18 mouse cellular contexts compared by ENCODE assay signal in genomic region chr4:137629354-137629753, GRCm38 (mm10). TPM values are rescaled to one million over a fixed set of nuclear protein-coding genes. Genes with fewer than 3 reads are reported as not detected.
DNase-seq lines count a peak whose midpoint lies in the region; ATAC-seq lines count a peak whose summit lies in the region.
"Had no signal": no experiment of that assay in that cellular context is flagged by ENCODE, and none has a peak within 500 bp of the region (broad histone marks: within the 10 kb centered on the region; RNA-seq: fewer than 3 reads in every experiment).

No protein-coding gene starts in this region.

- H3K36me3 ChIP-seq in heart, embryonic 11.5 days (ENCODE audit: control insufficient read depth, insufficient read depth, low read length) = peaks cover 26% of the 10 kb centered on the region
- H3K36me3 ChIP-seq in midbrain, embryonic 13.5 days = peaks cover 81% of the 10 kb centered on the region

- ATAC-seq in heart, embryonic 11.5 days (replicated peaks; ENCODE audit: insufficient number of reproducible peaks, low FRiP score, low TSS enrichment) = no peak
- no peak for ATAC-seq in midbrain, embryonic 13.5 days
- ATAC-seq: midbrain, embryonic 16.5 days had no signal

- peak; percentile 16 for DNase-seq in heart, postnatal 4 days
- peak; percentile 62 for DNase-seq in testis, postnatal 10 days (ENCODE audit: low spot score)
- no peak for DNase-seq in testis, postnatal 14 days (ENCODE audit: low spot score)
- peak; percentile 72 for DNase-seq in adrenal gland, adult 2 months
- DNase-seq in ovary, postnatal 36 days (ENCODE audit: low spot score) = peak; percentile 36
- DNase-seq: cerebellum, adult 9-10 months; layer of hippocampus, postnatal 36 days; thymus, adult 2 months had no signal

- H3K9me3 ChIP-seq in heart, embryonic 11.5 days (replicated peaks; ENCODE audit: control insufficient read depth, low read length) = no peaks in the 10 kb centered on the region
- H3K9me3 ChIP-seq in midbrain, embryonic 13.5 days = no peaks in the 10 kb centered on the region
- H3K9me3 ChIP-seq: limb, embryonic 12.5 days; liver, embryonic 15.5 days; neural tube, embryonic 13.5 days had no signal

- H3K4me1 ChIP-seq in heart, embryonic 11.5 days (ENCODE audit: control insufficient read depth, insufficient read depth, low read length) = 0 out of 2 replicates have a peak, but pooled peaks cover 2% of the 10 kb centered on the region
- H3K4me1 ChIP-seq in midbrain, embryonic 13.5 days (replicated peaks) = no peaks in the 10 kb centered on the region
- H3K4me1 ChIP-seq: limb, embryonic 12.5 days; liver, embryonic 15.5 days; neural tube, embryonic 13.5 days had no signal

- no peak overlapping the region for H3K4me2 ChIP-seq in heart, embryonic 11.5 days
- H3K4me2 ChIP-seq in midbrain, embryonic 13.5 days (replicated peaks) = no peak overlapping the region
- H3K4me2 ChIP-seq: limb, embryonic 12.5 days; liver, embryonic 15.5 days; neural tube, embryonic 13.5 days had no signal

- WGBS in heart, embryonic 11.5 days (ENCODE audit: insufficient replicate concordance) = 88% methylated on average over 7 of the region's 7 CpGs
- 88% methylated on average over 7 of the region's 7 CpGs for WGBS in midbrain, embryonic 13.5 days

- no peak overlapping the region for H3K4me3 ChIP-seq in heart, embryonic 11.5 days (ENCODE audit: low read depth, low read length)
- H3K4me3 ChIP-seq in midbrain, embryonic 13.5 days (replicated peaks) = no peak overlapping the region
- H3K4me3 ChIP-seq: erythroblast, embryonic 14.5 days; limb, embryonic 12.5 days; liver, embryonic 15.5 days; neural tube, embryonic 13.5 days had no signal

- H3K9ac ChIP-seq in heart, embryonic 11.5 days (ENCODE audit: low read depth, low read length) = no peak overlapping the region
- no peak overlapping the region for H3K9ac ChIP-seq in midbrain, embryonic 13.5 days (replicated peaks)
- H3K9ac ChIP-seq: limb, embryonic 12.5 days; liver, embryonic 15.5 days; neural tube, embryonic 13.5 days had no signal

- no peaks in the 10 kb centered on the region for H3K27me3 ChIP-seq in heart, embryonic 11.5 days (ENCODE audit: control insufficient read depth, insufficient read depth, low read length)
- no peaks in the 10 kb centered on the region for H3K27me3 ChIP-seq in midbrain, embryonic 13.5 days
- H3K27me3 ChIP-seq: limb, embryonic 12.5 days; liver, embryonic 15.5 days; neural tube, embryonic 13.5 days had no signal

- H3K27ac ChIP-seq in heart, embryonic 11.5 days (ENCODE audit: low read depth, low read length) = no peak overlapping the region
- no peak overlapping the region for H3K27ac ChIP-seq in midbrain, embryonic 13.5 days
- H3K27ac ChIP-seq: liver, embryonic 15.5 days; neural tube, embryonic 13.5 days had no signal

RNA-seq across cellular contexts. Expression of gene Rap1gap, which starts 35.2 kb away (rescaled TPM):
- total RNA-seq in heart, postnatal 4 days (2021) = 10 to 100 TPM in 1 of 2 experiments, 1 to 10 TPM in 1; 6.9 to 14.3 TPM
- polyA plus RNA-seq in heart, embryonic 11.5 days (2014; fragmentation: Nextera tagmentation; extraction: Ambion mirVana) = 3.3 and 5.1 TPM in 2 replicates
- 100 to 1,000 TPM; 119 to 172 TPM for total RNA-seq in adrenal gland, adult 2 months (2021)
- 489 and 541 TPM in 2 replicates for polyA plus RNA-seq in adrenal gland, adult 2 months (2012; rRNA removed)
- 28.5 and 30.4 TPM in 2 replicates for polyA plus RNA-seq in midbrain, embryonic 13.5 days (2015; fragmentation: Nextera tagmentation; extraction: Ambion mirVana)

RNA-seq across cellular contexts. Expression of gene Usp48, which starts 35.8 kb away (rescaled TPM):
- 10 to 100 TPM; 42.1 to 51.7 TPM for total RNA-seq in heart, postnatal 4 days (2021)
- 45.0 and 50.1 TPM in 2 replicates for polyA plus RNA-seq in heart, embryonic 11.5 days (2014; fragmentation: Nextera tagmentation; extraction: Ambion mirVana)
- 100 to 1,000 TPM; 100 to 101 TPM for total RNA-seq in adrenal gland, adult 2 months (2021)
- polyA plus RNA-seq in adrenal gland, adult 2 months (2012; rRNA removed) = 52.2 and 58.9 TPM in 2 replicates
- 71.7 and 72.9 TPM in 2 replicates for polyA plus RNA-seq in midbrain, embryonic 13.5 days (2015; fragmentation: Nextera tagmentation; extraction: Ambion mirVana)

RNA-seq across cellular contexts. Expression of gene Ldlrad2, which starts 55.0 kb away (rescaled TPM):
- total RNA-seq in heart, postnatal 4 days (2021) = not detected
- not detected in 2 replicates for polyA plus RNA-seq in heart, embryonic 11.5 days (2014; fragmentation: Nextera tagmentation; extraction: Ambion mirVana)
- total RNA-seq in adrenal gland, adult 2 months (2021) = not detected
- 0.67 TPM in 1 of 2 replicates, not detected in the other for polyA plus RNA-seq in adrenal gland, adult 2 months (2012; rRNA removed)
- 0.58 TPM in 1 of 2 replicates, not detected in the other for polyA plus RNA-seq in midbrain, embryonic 13.5 days (2015; fragmentation: Nextera tagmentation; extraction: Ambion mirVana)
- total RNA-seq: granulocyte monocyte progenitor cell, adult 5-6 weeks; layer of hippocampus, postnatal 36 days had no signal
- polyA plus RNA-seq: erythroblast, embryonic 14.5 days; heart, postnatal 0 days; kidney, embryonic 16.5 days; limb, embryonic 12.5 days; liver, embryonic 15.5 days; midbrain, embryonic 16.5 days; neural tube, embryonic 13.5 days; thymus, adult 2 months had no signal

Comparison
In these comparisons a context has a peak if more than half of its experiments do, and no peak if none do; other contexts are left out.
1. RNA of gene Rap1gap, which starts 35.2 kb away (polyA plus RNA-seq): 489 to 541 TPM in adrenal gland, adult 2 months; 28.5 to 30.4 TPM in midbrain, embryonic 13.5 days and 3.3 to 5.1 TPM in heart, embryonic 11.5 days; every median in the first group is over 10 times any median in the second.